Comparison of ENCODE assay signal across 18 mouse cellular contexts in genomic region chr13:53248080-53248479, GRCm38 (mm10). TPM values are rescaled to one million over a fixed set of nuclear protein-coding genes. Genes with fewer than 3 reads are reported as not detected.
DNase-seq lines count a peak whose midpoint lies in the region; ATAC-seq and TF ChIP-seq lines count a peak whose summit lies in the region.
"Had no signal": no experiment of that assay in that cellular context is flagged by ENCODE, and none has a peak within 500 bp of the region (broad histone marks: within the 10 kb centered on the region; RNA-seq: fewer than 3 reads in every experiment).

No protein-coding gene starts in this region.

- H3K4me2 ChIP-seq in heart, postnatal 0 days (ENCODE audit: low read depth, low read length) = no peak overlapping the region
- H3K4me2 ChIP-seq in lung, embryonic 16.5 days (ENCODE audit: low read depth, low read length) = no peak overlapping the region
- no peak overlapping the region for H3K4me2 ChIP-seq in stomach, embryonic 15.5 days
- H3K4me2 ChIP-seq: embryonic facial prominence, embryonic 12.5 days; liver, embryonic 12.5 days had no signal

- TF ChIP-seq EP300 in heart, postnatal 0 days (IDR thresholded peaks at IDR 0.05; ENCODE audit: low read depth) = no peak

- WGBS in heart, postnatal 0 days = 39% methylated on average over 6 of the region's 6 CpGs
- 44% methylated on average over 6 of the region's 6 CpGs for WGBS in lung, embryonic 16.5 days
- WGBS in lung, adult 2 months = 58% methylated on average over 6 of the region's 6 CpGs
- 48% methylated on average over 6 of the region's 6 CpGs for WGBS in stomach, embryonic 15.5 days

- H3K27ac ChIP-seq in heart, postnatal 0 days (ENCODE audit: low read depth) = peak overlapping the region; percentile 67; the same call in 1 of the 2 replicates
- no peak overlapping the region for H3K27ac ChIP-seq in lung, embryonic 16.5 days (ENCODE audit: low read length)
- peak overlapping the region; percentile 84 for H3K27ac ChIP-seq in stomach, embryonic 15.5 days
- H3K27ac ChIP-seq: liver, embryonic 12.5 days; midbrain, embryonic 10.5 days had no signal

- H3K9me3 ChIP-seq in heart, postnatal 0 days (replicated peaks; ENCODE audit: control insufficient read depth, low read length) = no peaks in the 10 kb centered on the region
- no peaks in the 10 kb centered on the region for H3K9me3 ChIP-seq in lung, embryonic 16.5 days (ENCODE audit: control insufficient read depth, low read length)
- H3K9me3 ChIP-seq in stomach, embryonic 15.5 days = no peaks in the 10 kb centered on the region
- H3K9me3 ChIP-seq: embryonic facial prominence, embryonic 12.5 days; hindbrain, embryonic 10.5 days; liver, embryonic 12.5 days; midbrain, embryonic 10.5 days had no signal

- no peak for ATAC-seq in heart, postnatal 0 days (ENCODE audit: insufficient read depth, low read depth)
- ATAC-seq in lung, embryonic 16.5 days (ENCODE audit: low read depth) = 0 out of 2 replicates have a peak, but pooled peaks have one; percentile 23
- ATAC-seq in stomach, embryonic 15.5 days (ENCODE audit: insufficient read depth, low FRiP score, low read depth) = no peak
- ATAC-seq: liver, embryonic 12.5 days had no signal

- no peak overlapping the region for H3K9ac ChIP-seq in heart, postnatal 0 days (replicated peaks; ENCODE audit: low read depth, low read length)
- H3K9ac ChIP-seq in lung, embryonic 16.5 days (ENCODE audit: low read length) = no peak overlapping the region
- H3K9ac ChIP-seq in stomach, embryonic 15.5 days = no peak overlapping the region
- H3K9ac ChIP-seq: embryonic facial prominence, embryonic 12.5 days; forebrain, postnatal 0 days; liver, embryonic 12.5 days had no signal

- H3K4me1 ChIP-seq in heart, postnatal 0 days (ENCODE audit: control insufficient read depth, insufficient read depth) = peaks cover 31% of the 10 kb centered on the region
- peaks cover 49% of the 10 kb centered on the region for H3K4me1 ChIP-seq in lung, embryonic 16.5 days (replicated peaks; ENCODE audit: control insufficient read depth, insufficient read depth, low read length)
- no peaks in the 10 kb centered on the region for H3K4me1 ChIP-seq in lung, adult 2 months (ENCODE audit: control insufficient read depth, insufficient read depth, low read length)
- peaks cover 52% of the 10 kb centered on the region for H3K4me1 ChIP-seq in stomach, embryonic 15.5 days
- H3K4me1 ChIP-seq: liver, embryonic 12.5 days had no signal

- peak; percentile 51 for DNase-seq in embryo, embryonic 10.5 days (ENCODE audit: low spot score)
- no peak for DNase-seq in embryo, embryonic 11 days
- DNase-seq in heart, postnatal 0 days (ENCODE audit: low spot score) = no peak
- DNase-seq in heart, adult 9 months (ENCODE audit: low spot score in 2 of 2) = no peak
- no peak for DNase-seq in lung, adult 2 months
- DNase-seq in layer of hippocampus, adult 11-12 months (ENCODE audit: low spot score) = no peak
- DNase-seq: adrenal gland, postnatal 36 days; cerebellum, postnatal 25 days; retina, postnatal 1 day had no signal

- no peaks in the 10 kb centered on the region for H3K27me3 ChIP-seq in heart, postnatal 0 days (ENCODE audit: control insufficient read depth, insufficient read depth, low read length)
- H3K27me3 ChIP-seq in lung, embryonic 16.5 days (ENCODE audit: control insufficient read depth, insufficient read depth, low read depth, low read length) = no peaks in the 10 kb centered on the region
- no peaks in the 10 kb centered on the region for H3K27me3 ChIP-seq in stomach, embryonic 15.5 days (replicated peaks)
- H3K27me3 ChIP-seq: CH12.LX; embryonic facial prominence, embryonic 12.5 days; liver, embryonic 12.5 days had no signal

- no peak for TF ChIP-seq CTCF in heart, postnatal 0 days (IDR thresholded peaks at IDR 0.05; ENCODE audit: low read depth)
- TF ChIP-seq CTCF in lung, adult 2 months (IDR thresholded peaks at IDR 0.05; ENCODE audit: insufficient read depth, low read length) = no peak

- no peak overlapping the region for H3K4me3 ChIP-seq in heart, postnatal 0 days (ENCODE audit: low read depth, low read length)
- no peak overlapping the region for H3K4me3 ChIP-seq in lung, embryonic 16.5 days (ENCODE audit: low read length)
- no peak overlapping the region for H3K4me3 ChIP-seq in lung, adult 2 months (replicated peaks; ENCODE audit: extremely low read depth, low read depth, low read length)
- no peak overlapping the region for H3K4me3 ChIP-seq in stomach, embryonic 15.5 days (replicated peaks)
- H3K4me3 ChIP-seq: embryonic facial prominence, embryonic 12.5 days; hindbrain, embryonic 10.5 days; liver, embryonic 12.5 days; midbrain, embryonic 10.5 days had no signal

- no peaks in the 10 kb centered on the region for H3K36me3 ChIP-seq in heart, postnatal 0 days (replicated peaks; ENCODE audit: control insufficient read depth, insufficient read depth, low read length)
- H3K36me3 ChIP-seq in lung, embryonic 16.5 days (ENCODE audit: control insufficient read depth, insufficient read depth, low read length) = no peaks in the 10 kb centered on the region
- H3K36me3 ChIP-seq in stomach, embryonic 15.5 days = no peaks in the 10 kb centered on the region
- H3K36me3 ChIP-seq: embryonic facial prominence, embryonic 12.5 days; hindbrain, embryonic 10.5 days; liver, embryonic 12.5 days; midbrain, embryonic 10.5 days had no signal

- no peak for TF ChIP-seq POLR2A in lung, adult 2 months (IDR thresholded peaks at IDR 0.05; ENCODE audit: borderline replicate concordance, extremely low read depth, low read depth, low read length)

RNA-seq across cellular contexts. Expression of gene Ror2, which starts 37.8 kb away (rescaled TPM):
- total RNA-seq in heart, postnatal 0 days (2014; rRNA removed; ENCODE audit: low replicate concordance) = 19.1 and 38.6 TPM in 2 replicates
- polyA plus RNA-seq in heart, postnatal 0 days (2015; fragmentation: Nextera tagmentation; extraction: Ambion mirVana) = 5.8 and 6.6 TPM in 2 replicates
- polyA plus RNA-seq in lung, embryonic 16.5 days (2015; fragmentation: Nextera tagmentation; extraction: Ambion mirVana) = 13.4 and 14.7 TPM in 2 replicates
- polyA plus RNA-seq in lung, adult 2 months (2012; rRNA removed) = 4.0 and 4.3 TPM in 2 replicates
- 17.4 and 20.9 TPM in 2 replicates for polyA plus RNA-seq in stomach, embryonic 15.5 days (2015; fragmentation: Nextera tagmentation; extraction: Ambion mirVana)
- total RNA-seq: neutrophil, adult 5-6 weeks had no signal
